In genomic region chr11:19645106-19645505, GRCm38 (mm10) we compare ENCODE assay signal across 20 mouse cellular contexts.
DNase-seq lines count a peak whose midpoint lies in the region; ATAC-seq and TF ChIP-seq lines count a peak whose summit lies in the region.
"Had no signal": no experiment of that assay in that cellular context is flagged by ENCODE, and none has a peak within 500 bp of the region (broad histone marks: within the 10 kb centered on the region; RNA-seq: fewer than 3 reads in every experiment).

No protein-coding gene starts in this region.

- H3K9me3 ChIP-seq in lung, embryonic 14.5 days (ENCODE audit: low read depth, low read length) = no peaks in the 10 kb centered on the region
- H3K9me3 ChIP-seq: embryonic facial prominence, embryonic 13.5 days; forebrain, embryonic 10.5 days; heart, embryonic 12.5 days; kidney, embryonic 15.5 days; liver, embryonic 15.5 days had no signal

- no peak for TF ChIP-seq POLR2A in lung, adult 2 months (IDR thresholded peaks at IDR 0.05; ENCODE audit: borderline replicate concordance, extremely low read depth, low read depth, low read length)

- no peaks in the 10 kb centered on the region for H3K4me1 ChIP-seq in lung, adult 2 months (ENCODE audit: control insufficient read depth, insufficient read depth, low read length)
- H3K4me1 ChIP-seq in lung, embryonic 14.5 days (ENCODE audit: insufficient read depth) = no peaks in the 10 kb centered on the region
- H3K4me1 ChIP-seq: liver, embryonic 15.5 days had no signal

- DNase-seq in cerebellum, postnatal 10 days = peak; percentile 6 to 16
- no peak for DNase-seq in cerebellum, adult 11 months
- DNase-seq in lung, adult 18-20 months = peak; percentile 20 to 28
- DNase-seq in lung, adult 2 months = no peak
- DNase-seq in lung, embryonic 14.5 days = peak; percentile 38
- DNase-seq in yolk sac, embryonic 10.5 days (ENCODE audit: low spot score) = no peak
- DNase-seq: adrenal gland, adult 8-10 months; cerebellum, adult 8-10 months; gastrocnemius, postnatal 36 days; heart, postnatal 36 days had no signal

- no peaks in the 10 kb centered on the region for H3K27me3 ChIP-seq in lung, embryonic 14.5 days (ENCODE audit: insufficient read depth, low read length)
- H3K27me3 ChIP-seq: CH12.LX; embryonic facial prominence, embryonic 13.5 days; heart, embryonic 12.5 days; kidney, embryonic 15.5 days; liver, embryonic 15.5 days had no signal

- no peaks in the 10 kb centered on the region for H3K36me3 ChIP-seq in lung, embryonic 14.5 days (ENCODE audit: insufficient read depth)
- H3K36me3 ChIP-seq: embryonic facial prominence, embryonic 13.5 days; forebrain, embryonic 10.5 days; heart, embryonic 12.5 days; kidney, embryonic 15.5 days; liver, embryonic 15.5 days had no signal

- H3K4me3 ChIP-seq in lung, adult 2 months (replicated peaks; ENCODE audit: extremely low read depth, low read depth, low read length) = no peak overlapping the region
- no peak overlapping the region for H3K4me3 ChIP-seq in lung, embryonic 14.5 days (ENCODE audit: low read depth, low read length)
- H3K4me3 ChIP-seq: embryonic facial prominence, embryonic 13.5 days; forebrain, embryonic 10.5 days; heart, embryonic 12.5 days; kidney, embryonic 15.5 days; layer of hippocampus, adult 2 months; liver, embryonic 15.5 days had no signal

- ATAC-seq in lung, embryonic 14.5 days (ENCODE audit: insufficient read depth) = peak; percentile 54; the same call in 1 of the 2 replicates
- ATAC-seq in megakaryocyte, adult 5-6 weeks (ENCODE audit: poor library complexity, severe bottlenecking) = no peak
- ATAC-seq in granulocyte monocyte progenitor cell, adult 5-6 weeks (replicated peaks; ENCODE audit: poor library complexity, severe bottlenecking) = no peak

- no peak for TF ChIP-seq CTCF in lung, adult 2 months (IDR thresholded peaks at IDR 0.05; ENCODE audit: insufficient read depth, low read length)
- TF ChIP-seq CTCF in lung, embryonic 14.5 days (IDR thresholded peaks at IDR 0.05; ENCODE audit: low read depth) = no peak

- H3K9ac ChIP-seq in lung, embryonic 14.5 days = no peak overlapping the region
- H3K9ac ChIP-seq: embryonic facial prominence, embryonic 13.5 days; heart, embryonic 12.5 days; kidney, embryonic 15.5 days; liver, embryonic 15.5 days had no signal

- no peak overlapping the region for H3K27ac ChIP-seq in lung, embryonic 14.5 days (ENCODE audit: low read depth)
- H3K27ac ChIP-seq: embryonic facial prominence, embryonic 13.5 days; forebrain, embryonic 10.5 days; kidney, embryonic 15.5 days; layer of hippocampus, adult 2 months; liver, embryonic 15.5 days; stomach, postnatal 0 days had no signal

- H3K4me2 ChIP-seq in lung, embryonic 14.5 days = no peak overlapping the region
- H3K4me2 ChIP-seq: embryonic facial prominence, embryonic 13.5 days; heart, embryonic 12.5 days; kidney, embryonic 15.5 days; liver, embryonic 15.5 days had no signal

- 64% methylated on average over 5 of the region's 5 CpGs for WGBS in lung, adult 2 months
- WGBS in lung, embryonic 14.5 days = 46% methylated on average over 5 of the region's 5 CpGs

Comparison
In these comparisons a context has a peak if more than half of its experiments do, and no peak if none do; other contexts are left out.
1. DNase-seq: peak in cerebellum, postnatal 10 days (2 of 2), lung, adult 18-20 months (2 of 2) and lung, embryonic 14.5 days (single experiment); none in cerebellum, adult 11 months (single experiment), lung, adult 2 months (single experiment) and yolk sac, embryonic 10.5 days (single experiment).